ENCODE assay signal across 7 mouse cellular contexts in the genomic region with DNA sequence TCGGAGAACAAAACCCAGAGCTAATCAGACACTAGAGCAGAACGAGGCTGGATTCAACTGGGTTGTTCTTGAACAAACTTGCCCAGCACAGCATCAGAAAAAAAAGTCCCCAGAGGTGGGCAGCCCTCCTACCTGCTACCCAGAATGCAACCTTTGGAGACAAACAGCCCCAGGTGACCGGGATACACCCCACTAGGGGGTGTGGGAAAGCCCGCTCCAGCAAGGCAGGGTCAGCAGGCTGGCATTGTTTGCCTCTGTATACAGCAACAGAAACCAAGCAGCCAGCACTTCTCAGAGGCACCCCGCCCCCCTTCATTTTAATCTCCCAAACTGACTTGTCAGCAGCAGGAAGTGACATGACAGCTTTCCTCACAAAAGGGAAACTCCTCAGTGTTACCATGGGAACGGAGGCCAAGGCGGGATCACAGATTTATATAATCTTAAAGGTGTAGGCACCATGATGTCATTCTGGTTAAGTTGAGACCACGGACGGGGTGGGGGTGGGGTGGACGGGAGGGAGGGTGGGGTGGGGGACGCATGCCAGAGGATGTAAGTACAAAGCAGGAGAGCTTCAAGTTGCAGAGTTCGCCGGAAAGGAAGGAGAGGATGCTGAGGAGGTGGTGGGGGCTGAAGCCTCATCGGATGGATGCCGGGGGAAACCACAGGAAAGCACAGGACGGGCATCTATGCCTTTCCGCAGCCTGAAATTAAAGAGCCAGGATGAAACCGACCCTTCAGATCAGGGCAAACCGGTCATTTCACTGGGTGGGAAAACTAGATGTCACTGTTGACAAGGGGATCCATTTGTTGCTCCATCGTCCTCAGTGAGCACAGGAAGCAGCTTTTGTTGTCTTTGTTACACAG. TPM values are rescaled to one million over a fixed set of nuclear protein-coding genes. Genes with fewer than 3 reads are reported as not detected.
DNase-seq lines count a peak whose midpoint lies in the region; ATAC-seq and TF ChIP-seq lines count a peak whose summit lies in the region.

No protein-coding gene starts in this region.

- no peaks in the 10 kb centered on the region for H3K36me3 ChIP-seq in intestine, postnatal 0 days (ENCODE audit: control insufficient read depth, insufficient read depth)

- 0 out of 2 replicates have a peak, but pooled peaks cover 7% of the 10 kb centered on the region for H3K4me1 ChIP-seq in intestine, postnatal 0 days (replicated peaks; ENCODE audit: control insufficient read depth, insufficient read depth, low read length)

- H3K27me3 ChIP-seq in intestine, postnatal 0 days (replicated peaks; ENCODE audit: control insufficient read depth, insufficient read depth, low read length) = no peaks in the 10 kb centered on the region

- WGBS in intestine, postnatal 0 days = 9% methylated on average over 20 of the region's 20 CpGs

- peak; percentile 88 to 96 for DNase-seq in adrenal gland, adult (ENCODE audit: inconsistent age in 2 of 2, low spot score in 1 of 2)
- DNase-seq in cerebellum, postnatal 25 days = peak; percentile 75 to 78
- DNase-seq in left cerebral cortex, postnatal 36 days (ENCODE audit: low spot score in 2 of 2) = peak; percentile 77 to 78
- peak; percentile 90 for DNase-seq in mesoderm, embryonic 11.5 days (ENCODE audit: low read depth, low spot score)
- DNase-seq in skeletal muscle tissue, adult 2 months (ENCODE audit: low read depth, low spot score) = peak; percentile 86

- peak overlapping the region; percentile 31; the same call in 1 of the 2 replicates for H3K27ac ChIP-seq in intestine, postnatal 0 days (ENCODE audit: low read depth, low read length)

- no peak overlapping the region; the same call in 1 of the 2 replicates for H3K9ac ChIP-seq in intestine, postnatal 0 days (ENCODE audit: low read depth, low read length)

- no peak for TF ChIP-seq CTCF in intestine, postnatal 0 days (IDR thresholded peaks at IDR 0.05; ENCODE audit: low read depth)

- intact Hi-C loops in left cerebral cortex, postnatal 36 days (cut with DNase I) = no loop called here

- peak; percentile 66 for ATAC-seq in granulocyte monocyte progenitor cell, adult 5-6 weeks (replicated peaks; ENCODE audit: poor library complexity, severe bottlenecking)
- ATAC-seq in intestine, postnatal 0 days = peak; percentile 68

- H3K9me3 ChIP-seq in intestine, postnatal 0 days (ENCODE audit: control insufficient read depth) = no peaks in the 10 kb centered on the region

- H3K4me3 ChIP-seq in intestine, postnatal 0 days (ENCODE audit: low read depth, low read length) = peak overlapping the region; percentile 5; the same call in 1 of the 2 replicates

- peak overlapping the region; percentile 44 for H3K4me2 ChIP-seq in intestine, postnatal 0 days (replicated peaks; ENCODE audit: low read depth)

RNA-seq across cellular contexts. Expression of gene Ergic1, which starts 58.2 kb away (rescaled TPM):
- 88.4 and 89.5 TPM in 2 replicates for total RNA-seq in granulocyte monocyte progenitor cell, adult 5-6 weeks (2014; fragmentation: Nextera tagmentation)
- 51.5 and 52.4 TPM in 2 replicates for total RNA-seq in granulocyte monocyte progenitor cell, adult 5-6 weeks (2017)
- polyA plus RNA-seq in intestine, postnatal 0 days (2015; fragmentation: Nextera tagmentation; extraction: Ambion mirVana) = 48.6 TPM in 2 replicates
- 100 to 1,000 TPM; 154 TPM for total RNA-seq in left cerebral cortex, postnatal 36 days (2021)

RNA-seq across cellular contexts. Expression of gene Dusp1, which starts 58.9 kb away (rescaled TPM):
- total RNA-seq in granulocyte monocyte progenitor cell, adult 5-6 weeks (2014; fragmentation: Nextera tagmentation) = 20.4 and 21.3 TPM in 2 replicates
- total RNA-seq in granulocyte monocyte progenitor cell, adult 5-6 weeks (2017) = 34.3 and 43.2 TPM in 2 replicates
- polyA plus RNA-seq in intestine, postnatal 0 days (2015; fragmentation: Nextera tagmentation; extraction: Ambion mirVana) = 18.9 and 19.4 TPM in 2 replicates
- total RNA-seq in left cerebral cortex, postnatal 36 days (2021) = 10 to 100 TPM; 25.0 to 66.5 TPM

Comparison
In these comparisons a context has a peak if more than half of its experiments do, and no peak if none do; other contexts are left out.
1. Peak in every context shown above with its lines: DNase-seq, ATAC-seq, H3K4me3 ChIP-seq and H3K27ac ChIP-seq.